Mouse (Mus musculus): ENCODE results near the gene P4ha1. TPM values are rescaled to one million over a fixed set of nuclear protein-coding genes. Genes with fewer than 3 reads are reported as not detected.

The P4ha1 gene
- polyA plus RNA-seq (2012; rRNA removed), result 20.1 and 23.4 TPM in 2 replicates

GRCm38 (mm10) chr10:59323100-59323487, at the start of gene P4ha1:
Gene P4ha1, plus strand, starts transcription at chr10:59323296.

GRCm38 (mm10) chr10:59395461-59395860, 72.4 kb downstream of the P4ha1 start, which contains the start of gene Gm10273:
Gene Gm10273, plus strand, starts transcription at chr10:59395632.

GRCm38 (mm10) chr10:59402899-59403792, 80.0 kb downstream of the P4ha1 start, which contains the start of gene Pla2g12b:
Gene Pla2g12b, plus strand, starts transcription at chr10:59403660.

Other genes with a start within 250 kb of the P4ha1 start
- 17.0 and 17.1 TPM in 2 replicates for gene Sept10, start 101.4 kb upstream of the P4ha1 start, polyA plus RNA-seq (2012; rRNA removed)
- 9.6 and 9.8 TPM in 2 replicates for gene Sowahc, start 101.3 kb upstream of the P4ha1 start, polyA plus RNA-seq (2012; rRNA removed)
- 6.8 and 7.6 TPM in 2 replicates for gene Gm10273, start 72.3 kb downstream of the P4ha1 start, polyA plus RNA-seq (2012; rRNA removed)
- gene Pla2g12b, start 80.4 kb downstream of the P4ha1 start, polyA plus RNA-seq (2012; rRNA removed), result not detected in 2 replicates
- gene Oit3, start 118.5 kb downstream of the P4ha1 start, polyA plus RNA-seq (2012; rRNA removed), result 0.19 and 0.32 TPM in 2 replicates